Mouse (Mus musculus) midbrain, postnatal 0 days (tissue): ENCODE data around the gene 4921536K21Rik. TPM values are rescaled to one million over a fixed set of nuclear protein-coding genes. Genes with fewer than 3 reads are reported as not detected.

Source experiments
- ATAC-seq: fragments of 200-750 bp; cut with Nextera tagmentation; 2 replicates; pipeline ENCODE4 v1.8.0; 2017; ENCODE audit warnings: moderate number of reproducible peaks, mild to moderate bottlenecking, moderate TSS enrichment, moderate library complexity; ENCODE audit not compliant: low FRiP score
- DNase-seq: peaks from one replicate; pipeline ENCODE4 v3.0.0-alpha.2; 2015; ENCODE audit warnings: low spot score
- H3K27ac ChIP-seq: fragments of 300-500 bp; sonication (generic); 2 replicates; pipeline ENCODE4 v1.5.1; 2014; ENCODE audit warnings: low read depth, mild to moderate bottlenecking, low read length, mixed read lengths
- H3K27me3 ChIP-seq: fragments of 300-500 bp; sonication (generic); 2 replicates; pipeline ENCODE4 v1.6.1; 2014; ENCODE audit warnings: low read length, control low read depth, mixed read lengths; ENCODE audit not compliant: insufficient read depth
- H3K36me3 ChIP-seq: fragments of 300-500 bp; sonication (generic); 2 replicates; pipeline ENCODE4 v1.6.1; 2014; ENCODE audit warnings: low read length, control low read depth, mixed read lengths; ENCODE audit not compliant: insufficient read depth
- H3K4me1 ChIP-seq: fragments of 300-500 bp; sonication (generic); 2 replicates; pipeline ENCODE4 v1.6.1; 2014; ENCODE audit warnings: mild to moderate bottlenecking, control low read depth, antibody characterized with exemption, low read length, mixed read lengths; ENCODE audit not compliant: insufficient read depth
- H3K4me2 ChIP-seq: fragments of 300-500 bp; sonication (generic); 2 replicates; pipeline ENCODE4 v1.6.1; 2014; ENCODE audit warnings: low read depth, mild to moderate bottlenecking, low read length, mixed read lengths; ENCODE audit not compliant: poor library complexity, severe bottlenecking
- H3K4me3 ChIP-seq: fragments of 300-500 bp; sonication (generic); 2 replicates; pipeline ENCODE4 v1.5.1; 2014; ENCODE audit warnings: low read depth, mild to moderate bottlenecking, low read length, moderate library complexity
- H3K9ac ChIP-seq: fragments of 300-500 bp; sonication (generic); replicated peaks from 2 replicates; pipeline ENCODE4 v1.6.1; 2014; ENCODE audit warnings: mild to moderate bottlenecking, low read length, moderate library complexity, mixed read lengths; ENCODE audit not compliant: poor library complexity, severe bottlenecking
- H3K9me3 ChIP-seq: fragments of 300-500 bp; sonication (generic); 2 replicates; pipeline ENCODE4 v1.6.1; 2016; ENCODE audit warnings: low read length, control low read depth
- CTCF ChIP-seq: IDR thresholded peaks from 2 replicates; pipeline ENCODE4 v1.5.1; 2016; ENCODE audit warnings: antibody characterized with exemption, mild to moderate bottlenecking
- WGBS: fragments of 180-500 bp; shearing (Covaris S2); extraction: QIAGEN DNeasy Blood & Tissue Kit; methylation state at CpG from one replicate; pipeline ENCODE4 v1.1.7; 2014; 5-methylcytosine and 5-hydroxymethylcytosine counted together
- polyA plus RNA-seq: library from polyadenylated mRNA; unstranded; fragments of >200 nt; fragmentation: Nextera tagmentation; extraction: Ambion mirVana; gene quantifications from 2 replicates; pipeline ENCODE4 v1.2.1, GENCODE M21; 2015
- total RNA-seq: library from RNA; depleted of rRNA; stranded (reverse); fragments of >200 nt; gene quantifications from 2 replicates; pipeline ENCODE4 v1.2.3, GENCODE M21; 2014; rRNA removed

The 4921536K21Rik gene
- total and polyA plus RNA-seq, 2 experiments from 2014 or later: 0.41 to 0.49 TPM

DNA sequence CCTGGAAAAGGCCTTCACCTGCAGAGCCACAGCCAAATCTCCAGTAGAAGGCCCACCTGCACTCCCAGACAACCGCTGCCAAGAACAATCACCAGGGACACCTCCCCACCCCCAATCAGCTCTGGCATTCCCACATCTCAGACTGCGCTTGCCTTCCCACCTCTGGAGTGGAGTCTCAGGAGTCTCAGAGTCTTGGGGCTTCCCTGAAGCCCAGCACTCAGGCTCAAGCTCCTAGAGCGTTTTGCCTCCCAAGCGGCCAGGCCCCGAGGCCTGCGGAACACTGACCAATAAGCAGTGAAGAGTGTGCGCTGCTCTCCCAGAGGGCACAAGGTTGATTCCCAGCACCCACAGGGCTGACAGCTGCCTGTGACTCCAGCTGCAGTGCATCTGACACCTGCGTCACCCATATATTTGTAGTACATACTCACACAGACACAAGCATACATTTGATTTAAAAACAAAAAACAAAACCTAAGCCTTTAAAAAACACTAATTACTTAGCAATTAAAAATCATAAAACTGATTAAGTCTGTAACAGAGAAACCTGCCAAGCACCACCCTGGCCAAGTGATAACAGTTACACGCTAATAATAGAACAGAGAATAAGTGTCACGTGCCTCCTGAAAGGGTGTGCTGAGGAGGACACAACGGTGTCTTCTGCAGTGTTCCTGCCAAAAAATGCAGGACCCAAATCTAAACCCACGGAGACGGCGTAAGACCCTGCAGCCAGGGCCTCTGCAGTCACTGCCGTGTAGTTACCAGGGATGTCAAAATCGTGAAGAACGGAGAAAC lies 50.8 kb downstream of the 4921536K21Rik start:
- no peaks in the 10 kb centered on the region for H3K27me3 ChIP-seq
- no peak overlapping the region for H3K4me2 ChIP-seq
- TF ChIP-seq CTCF: no peak
- ATAC-seq: no peak
- no peaks in the 10 kb centered on the region for H3K4me1 ChIP-seq
- no peak overlapping the region for H3K27ac ChIP-seq
- H3K4me3 ChIP-seq: no peak overlapping the region
- H3K36me3 ChIP-seq: no peaks in the 10 kb centered on the region
- H3K9ac ChIP-seq: no peak overlapping the region
- 81% methylated on average over 17 of the region's 17 CpGs for WGBS
- no peak for DNase-seq
- H3K9me3 ChIP-seq: no peaks in the 10 kb centered on the region

Other genes starting within 250 kb of the 4921536K21Rik start
- 39.1 and 44.2 TPM in 2 replicates for gene Morc2a, start 245.9 kb downstream of the 4921536K21Rik start, total RNA-seq
- gene Morc2a, start 245.9 kb downstream of the 4921536K21Rik start, polyA plus RNA-seq: 19.8 and 21.9 TPM in 2 replicates
- gene Osbp2, start 31.2 kb downstream of the 4921536K21Rik start, total RNA-seq: 67.2 and 96.0 TPM in 2 replicates
- 51.8 and 52.5 TPM in 2 replicates for gene Osbp2, start 31.2 kb downstream of the 4921536K21Rik start, polyA plus RNA-seq
- gene Dusp18, start 142 bp upstream of the 4921536K21Rik start, total RNA-seq: 20.7 and 23.7 TPM in 2 replicates
- gene Dusp18, start 142 bp upstream of the 4921536K21Rik start, polyA plus RNA-seq: 20.5 and 24.1 TPM in 2 replicates
- 48.2 and 56.5 TPM in 2 replicates for gene Slc35e4, start 19.6 kb upstream of the 4921536K21Rik start, total RNA-seq
- gene Slc35e4, start 19.6 kb upstream of the 4921536K21Rik start, polyA plus RNA-seq: 27.3 and 27.4 TPM in 2 replicates
- gene Tcn2, start 37.1 kb upstream of the 4921536K21Rik start, total RNA-seq: 20.9 and 28.8 TPM in 2 replicates
- 22.0 and 27.0 TPM in 2 replicates for gene Tcn2, start 37.1 kb upstream of the 4921536K21Rik start, polyA plus RNA-seq
- 36.1 and 37.7 TPM in 2 replicates for gene Pes1, start 68.9 kb upstream of the 4921536K21Rik start, total RNA-seq
- gene Pes1, start 68.9 kb upstream of the 4921536K21Rik start, polyA plus RNA-seq: 49.0 TPM in 2 replicates
- gene 4930556J24Rik, start 81.7 kb upstream of the 4921536K21Rik start, total RNA-seq: 0.16 TPM in 1 of 2 replicates, not detected in the other
- 0.26 TPM in 1 of 2 replicates, not detected in the other for gene 4930556J24Rik, start 81.7 kb upstream of the 4921536K21Rik start, polyA plus RNA-seq
- 17.0 and 20.9 TPM in 2 replicates for gene Gal3st1, start 88.5 kb upstream of the 4921536K21Rik start, total RNA-seq
- gene Gal3st1, start 88.5 kb upstream of the 4921536K21Rik start, polyA plus RNA-seq: 12.7 and 14.4 TPM in 2 replicates
- not detected in 2 replicates for gene Sec14l4, start 136.4 kb upstream of the 4921536K21Rik start, total RNA-seq
- gene Sec14l4, start 136.4 kb upstream of the 4921536K21Rik start, polyA plus RNA-seq: 0.05 TPM in 1 of 2 replicates, not detected in the other
- gene Sec14l3, start 169.7 kb upstream of the 4921536K21Rik start, total RNA-seq: 1.5 and 1.8 TPM in 2 replicates
- 4.3 and 5.1 TPM in 2 replicates for gene Sec14l3, start 169.7 kb upstream of the 4921536K21Rik start, polyA plus RNA-seq
- gene Mtfp1, start 200.3 kb upstream of the 4921536K21Rik start, total RNA-seq: 13.5 and 17.7 TPM in 2 replicates
- gene Mtfp1, start 200.3 kb upstream of the 4921536K21Rik start, polyA plus RNA-seq: 15.4 and 19.6 TPM in 2 replicates
- 8.2 and 13.2 TPM in 2 replicates for gene Sec14l2, start 228.3 kb upstream of the 4921536K21Rik start, total RNA-seq
- gene Sec14l2, start 228.3 kb upstream of the 4921536K21Rik start, polyA plus RNA-seq: 5.5 and 6.9 TPM in 2 replicates
- gene Rnf215, start 240.1 kb upstream of the 4921536K21Rik start, total RNA-seq: 93.8 and 112 TPM in 2 replicates
- gene Rnf215, start 240.1 kb upstream of the 4921536K21Rik start, polyA plus RNA-seq: 49.2 and 52.9 TPM in 2 replicates